Mouse (Mus musculus) 416B (cell line): Measurements from ENCODE around the gene Trub2.
A peak's percentile ranks its signal among the peaks of the same experiment; 100 is the strongest.
"Not testable (repeated sequence)": the region's sequence is repeated elsewhere in the genome, so short reads cannot be mapped to it uniquely, and the experiment has no call there.

Experiments used
- DNase-seq: peaks from one replicate; pipeline ENCODE4 v3.0.0; 2011; ENCODE audit warnings: low read depth

Trub2 gene

DNA sequence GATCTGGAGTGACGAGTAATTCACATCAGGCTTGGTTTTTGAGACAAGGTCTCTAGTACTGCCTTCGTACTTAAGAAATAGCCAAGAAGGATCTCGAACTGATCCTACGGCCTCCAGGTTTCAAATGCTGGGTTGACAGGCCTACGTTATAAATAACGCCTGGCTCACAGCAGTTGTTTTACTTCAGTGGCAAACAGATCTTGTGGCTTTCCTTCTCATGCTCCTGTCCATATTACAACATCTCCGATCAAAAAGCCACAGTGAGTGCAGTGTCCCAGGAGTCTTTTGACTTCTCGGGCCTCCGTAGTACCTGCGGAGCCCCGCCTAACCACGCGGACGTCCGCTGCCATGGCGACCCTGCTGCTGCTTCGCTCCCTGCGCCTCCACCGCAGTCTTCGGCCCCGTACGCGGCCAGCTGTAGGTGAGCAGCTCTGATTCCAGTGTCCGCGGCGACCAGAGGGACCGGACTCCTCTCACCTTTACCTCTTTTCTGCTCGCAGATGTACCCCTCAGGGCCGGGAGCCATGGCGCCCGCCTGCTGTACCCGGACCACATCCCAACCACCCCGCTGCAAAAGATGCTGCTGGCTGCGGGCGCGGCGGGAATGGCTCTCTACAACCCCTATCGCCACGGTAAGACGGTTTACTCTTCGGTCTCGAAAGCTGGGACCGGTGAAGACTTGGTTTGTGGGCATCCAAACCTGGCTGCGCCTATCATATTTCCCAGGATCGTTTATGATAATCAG lies at the start of gene Trub2:
Gene Trub2 (minus strand): TSS at position 566 of the 745 bp plus-strand sequence.
- peak; percentile 95 for DNase-seq

DNA sequence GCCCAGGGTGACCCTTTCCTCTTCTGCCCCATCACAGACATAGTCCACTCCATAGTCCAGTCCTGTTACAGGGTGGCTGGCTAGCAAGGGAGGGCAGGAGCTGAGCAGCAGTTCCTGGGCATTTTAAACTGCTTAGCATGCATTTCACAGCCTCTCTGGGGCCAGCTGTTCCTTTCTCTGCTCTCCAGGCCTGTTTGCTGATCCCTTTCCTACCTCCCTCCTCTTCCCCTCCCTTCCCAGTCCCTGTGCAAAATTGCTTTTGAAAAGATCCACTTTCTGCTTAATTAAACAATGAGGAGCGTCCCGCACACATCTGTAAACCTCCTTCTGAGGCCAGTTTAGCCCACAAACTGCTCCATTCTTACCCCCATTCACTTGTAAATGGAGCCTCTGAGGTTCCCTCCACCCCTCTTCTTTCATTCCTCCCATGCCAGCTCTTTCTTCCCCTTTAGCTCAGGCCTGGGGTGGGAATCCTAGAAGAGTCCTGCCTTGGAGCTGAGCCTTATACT lies 47.1 kb upstream of the Trub2 start:
- DNase-seq, result no peak

DNA sequence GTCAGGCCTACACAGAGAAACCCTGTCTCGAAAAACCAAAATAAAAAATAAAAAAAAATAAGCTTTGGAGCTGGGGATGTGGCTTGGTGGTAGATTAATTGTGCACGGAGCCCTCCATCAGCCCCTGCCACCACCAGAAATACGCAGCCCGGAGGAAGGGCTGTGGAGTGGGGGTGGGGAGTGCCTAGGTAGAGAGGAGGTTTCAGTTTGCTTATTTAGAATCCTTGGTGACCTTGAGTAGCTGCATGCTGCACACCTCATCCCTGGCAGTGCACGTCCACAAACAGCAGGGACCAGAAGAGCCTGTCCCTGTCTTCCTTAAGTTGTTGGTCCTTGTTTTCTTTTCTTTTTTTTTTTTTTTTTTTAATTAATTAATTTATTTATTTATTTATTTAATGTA lies 45.5 kb upstream of the Trub2 start:
- no peak for DNase-seq

DNA sequence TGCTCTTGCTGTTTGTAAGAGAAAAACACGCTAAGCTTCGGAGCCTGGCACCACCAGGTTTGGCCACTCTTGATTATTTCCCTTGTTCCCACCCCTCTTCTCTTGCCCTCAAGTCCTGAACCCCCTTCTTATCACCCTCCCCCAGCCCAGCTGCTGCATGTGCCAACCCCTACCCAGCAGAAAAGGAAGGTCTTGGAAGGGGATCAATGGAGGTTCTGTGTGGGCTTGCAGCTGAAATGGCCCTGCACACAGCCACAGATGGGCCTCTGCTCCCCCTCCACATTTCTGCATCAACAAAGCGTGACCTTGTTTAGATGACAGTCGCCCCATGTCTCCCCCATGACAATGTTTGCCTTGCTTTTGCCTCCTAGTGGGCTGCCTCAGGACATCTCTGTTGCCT lies 42.8 kb upstream of the Trub2 start:
- DNase-seq, result no peak

DNA sequence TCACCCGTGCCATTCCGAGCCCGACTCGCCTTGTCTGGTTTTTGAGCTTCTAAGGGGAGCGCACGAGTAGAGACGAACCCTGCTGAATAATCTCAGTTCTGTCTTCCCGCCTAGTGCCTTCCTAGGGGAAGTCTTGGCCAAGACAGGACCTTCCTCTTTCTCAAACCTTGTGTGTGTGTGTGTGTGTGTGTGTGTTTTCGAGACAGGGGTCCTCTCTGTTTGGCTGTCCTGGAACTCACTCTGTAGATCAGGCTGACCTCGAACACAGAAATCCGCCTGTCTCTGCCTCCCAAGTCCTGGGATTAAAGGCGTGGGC lies 39.4 kb upstream of the Trub2 start:
- DNase-seq, result peak; percentile 52

DNA sequence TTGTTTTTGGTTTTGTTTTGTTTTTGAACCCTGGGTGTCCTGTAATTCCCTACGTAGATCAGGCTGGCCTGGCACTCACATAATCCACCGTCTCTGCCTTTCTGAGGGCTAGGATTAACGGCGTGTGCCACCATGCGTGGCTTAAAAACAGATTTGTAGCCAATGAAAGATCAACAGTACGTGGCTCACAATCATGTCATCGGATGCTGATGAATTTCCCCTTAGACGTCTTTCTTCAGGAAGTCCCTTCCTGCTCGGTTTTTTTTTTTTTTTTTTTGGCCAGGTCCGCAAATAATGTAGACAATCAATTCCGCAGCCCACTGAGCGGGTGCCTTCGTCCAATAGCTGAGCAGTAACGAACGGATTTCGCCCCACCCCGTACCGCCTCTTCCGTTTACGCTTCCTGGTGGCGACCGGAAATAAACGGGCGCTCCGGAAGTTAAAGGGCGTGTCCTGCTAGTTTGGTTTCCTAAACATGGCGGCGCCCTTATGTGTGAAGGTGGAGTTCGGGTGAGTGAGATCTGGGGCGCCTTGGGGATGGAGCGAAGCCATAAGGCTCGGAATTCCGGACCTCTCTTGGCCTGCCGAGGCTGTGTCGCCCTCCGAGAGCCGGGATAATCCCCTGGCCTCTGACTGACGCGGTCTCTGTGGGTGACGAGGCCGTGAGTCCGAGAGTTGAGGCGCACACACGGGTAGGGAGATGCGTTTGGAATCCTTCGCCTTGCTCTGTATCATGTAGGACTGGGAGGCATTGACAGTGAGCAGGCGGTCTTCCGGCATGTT lies 38.8 kb upstream of the Trub2 start:
- DNase-seq, result peak; percentile 99

DNA sequence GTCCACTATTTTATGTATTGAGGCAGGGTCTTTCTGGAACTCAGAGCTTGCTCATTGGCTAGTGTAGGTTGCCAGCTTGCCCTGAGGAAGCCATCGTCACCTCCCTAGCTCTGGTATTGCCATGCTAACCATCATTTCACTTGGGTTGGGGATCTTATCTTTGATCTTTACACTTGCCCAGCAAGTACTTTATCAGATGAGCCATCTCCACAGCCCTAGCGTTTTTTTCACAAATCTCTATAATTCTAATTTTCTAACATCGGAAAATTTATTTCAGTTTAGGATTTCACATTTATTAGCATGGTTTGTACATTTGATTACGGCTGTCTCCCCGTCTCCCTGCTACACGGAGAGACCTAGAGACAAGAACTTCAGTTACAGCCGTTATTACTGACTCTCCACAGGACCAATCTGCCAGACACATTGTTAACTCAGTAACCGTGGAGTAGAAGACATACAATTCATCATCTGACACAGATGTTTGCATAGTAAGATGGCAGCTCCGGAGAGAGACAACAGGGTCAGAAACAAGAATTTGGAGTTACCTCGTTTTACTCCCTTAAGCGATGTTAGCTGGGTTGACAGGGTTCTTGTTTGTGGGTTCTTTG lies 38.1 kb upstream of the Trub2 start:
- DNase-seq, result no peak

DNA sequence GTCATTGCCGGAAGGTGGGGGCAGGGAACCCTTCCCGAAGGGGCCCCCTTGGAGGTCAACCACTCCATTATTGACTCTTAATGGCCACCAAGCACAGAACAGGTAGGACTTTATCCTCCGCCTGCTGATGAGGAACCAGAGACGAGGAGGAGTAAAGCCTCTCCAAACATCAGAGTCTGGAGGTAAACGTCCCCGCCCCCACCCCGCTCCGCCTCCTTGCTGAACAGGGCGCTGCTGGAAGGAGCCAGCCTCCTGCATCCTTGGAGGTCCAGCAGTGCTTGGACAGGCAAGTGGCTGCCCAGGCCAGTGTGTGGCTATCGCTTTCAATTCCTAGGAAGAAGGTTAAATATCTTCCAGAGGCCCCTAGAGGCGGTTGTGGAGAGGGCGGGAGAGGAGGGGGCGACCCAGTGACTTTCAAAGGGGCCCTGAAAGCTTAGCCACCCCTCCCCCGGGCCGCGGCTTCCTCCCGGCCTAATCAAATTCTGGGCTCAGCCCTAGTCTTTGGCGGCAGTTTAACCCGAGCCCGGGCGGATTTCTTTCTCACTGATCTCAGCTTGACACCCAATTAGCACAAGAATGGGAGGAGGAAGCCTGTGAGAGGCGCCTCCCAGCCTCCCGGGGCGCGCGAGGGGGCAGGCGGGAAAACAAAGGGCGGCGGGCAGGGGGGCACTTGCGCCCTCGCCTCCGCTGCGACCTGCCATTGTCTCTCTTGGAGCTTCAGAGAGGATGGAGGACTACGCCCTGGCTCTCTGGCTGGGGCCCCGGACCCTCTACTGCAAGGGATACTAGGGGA lies 31.9 kb upstream of the Trub2 start, which contains the start of gene Urm1:
Gene Urm1 (plus strand): TSS at position 51 of the 793 bp plus-strand sequence.
- DNase-seq, result no peak

DNA sequence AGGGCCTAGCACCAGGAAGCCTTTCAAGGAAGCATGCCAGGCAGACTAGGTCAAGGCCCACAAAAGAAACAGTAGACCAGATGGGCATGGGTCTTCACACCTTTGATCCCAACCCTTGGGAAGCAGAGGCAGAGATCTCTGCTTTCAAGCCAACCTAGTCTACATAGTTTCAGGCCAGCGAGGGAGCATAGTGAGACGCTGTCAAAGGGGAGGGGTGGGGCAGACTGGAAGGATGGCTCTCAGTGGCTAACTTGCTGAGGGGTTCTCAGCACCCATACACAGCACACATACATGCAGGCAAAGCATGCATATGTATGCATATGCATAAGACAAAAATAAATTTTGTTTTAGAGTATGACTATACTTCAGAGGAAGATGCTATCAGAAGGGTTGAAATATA lies 31.1 kb upstream of the Trub2 start:
- DNase-seq, result no peak

DNA sequence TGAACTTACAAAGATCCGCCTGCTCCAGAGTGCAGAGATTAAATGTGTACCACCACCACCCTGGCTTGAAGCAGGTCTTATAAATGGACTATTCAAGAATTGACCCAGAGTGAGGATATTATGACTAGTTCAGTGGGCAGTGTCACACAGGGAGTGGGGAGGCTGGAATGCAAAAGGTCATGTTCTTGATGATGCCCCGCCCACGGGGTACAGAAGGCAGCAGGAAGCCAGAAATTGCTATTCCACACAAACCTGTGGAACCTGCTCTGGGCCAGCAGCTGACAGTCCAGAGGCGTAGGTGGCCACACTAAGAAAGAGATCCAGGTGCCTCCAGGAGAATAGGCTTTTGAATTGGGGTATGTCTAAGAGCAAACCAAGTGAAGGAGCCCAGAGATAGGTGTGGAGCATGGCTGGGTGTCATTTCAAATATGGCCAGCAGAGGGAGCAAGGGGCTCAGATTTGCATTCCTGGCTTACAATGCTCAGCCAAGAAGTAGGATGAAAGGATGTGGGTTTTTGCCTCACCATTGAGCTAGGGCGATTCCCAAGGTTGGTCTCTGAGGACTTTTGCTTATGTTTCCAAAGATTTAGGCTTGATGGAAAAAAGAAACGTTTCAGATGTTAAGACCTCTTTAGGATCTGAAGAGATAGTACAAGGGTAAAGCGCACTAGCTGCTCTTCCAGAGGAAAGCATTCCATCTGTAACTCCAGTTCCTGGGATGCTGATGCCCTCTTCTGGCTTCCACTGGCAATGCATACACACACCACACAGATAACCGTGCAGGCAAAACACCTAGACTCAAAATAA lies 29.3 kb upstream of the Trub2 start:
- peak; percentile 83 for DNase-seq

DNA sequence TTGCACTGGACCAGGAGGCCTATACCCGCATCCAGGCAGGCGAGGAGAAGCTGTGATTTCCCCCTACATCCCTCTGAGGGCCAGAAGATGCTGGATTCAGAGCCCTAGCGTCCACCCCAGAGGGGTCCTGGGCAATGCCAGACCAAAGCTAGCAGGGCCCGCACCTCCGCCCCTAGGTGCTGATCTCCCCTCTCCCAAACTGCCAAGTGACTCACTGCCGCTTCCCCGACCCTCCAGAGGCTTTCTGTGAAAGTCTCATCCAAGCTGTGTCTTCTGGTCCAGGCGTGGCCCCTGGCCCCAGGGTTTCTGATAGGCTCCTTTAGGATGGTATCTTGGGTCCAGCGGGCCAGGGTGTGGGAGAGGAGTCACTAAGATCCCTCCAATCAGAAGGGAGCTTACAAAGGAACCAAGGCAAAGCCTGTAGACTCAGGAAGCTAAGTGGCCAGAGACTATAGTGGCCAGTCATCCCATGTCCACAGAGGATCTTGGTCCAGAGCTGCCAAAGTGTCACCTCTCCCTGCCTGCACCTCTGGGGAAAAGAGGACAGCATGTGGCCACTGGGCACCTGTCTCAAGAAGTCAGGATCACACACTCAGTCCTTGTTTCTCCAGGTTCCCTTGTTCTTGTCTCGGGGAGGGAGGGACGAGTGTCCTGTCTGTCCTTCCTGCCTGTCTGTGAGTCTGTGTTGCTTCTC lies 27.5 kb upstream of the Trub2 start:
- DNase-seq, result no peak

DNA sequence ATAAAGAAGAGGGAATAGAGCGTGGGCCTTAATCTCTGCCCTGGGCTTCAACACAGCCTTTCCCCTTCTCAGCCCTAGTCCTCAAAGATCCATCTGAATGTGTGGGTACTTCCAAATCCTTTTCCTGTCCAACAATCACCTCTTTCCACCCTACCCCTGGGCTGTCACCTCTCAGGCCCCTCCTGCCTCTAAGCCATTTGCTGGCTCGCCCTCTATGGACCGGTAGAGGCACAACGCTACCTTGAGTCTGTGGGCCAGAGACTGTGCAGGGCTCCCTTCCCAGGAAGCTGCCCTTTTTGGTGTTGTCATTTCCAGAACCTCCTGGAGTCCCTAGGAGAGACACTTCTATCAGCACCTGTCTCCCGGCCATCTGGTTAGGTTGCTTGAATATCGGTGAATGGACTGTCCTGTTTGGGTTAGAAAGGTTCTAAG lies 15.1 kb upstream of the Trub2 start:
- DNase-seq, result peak; percentile 59

DNA sequence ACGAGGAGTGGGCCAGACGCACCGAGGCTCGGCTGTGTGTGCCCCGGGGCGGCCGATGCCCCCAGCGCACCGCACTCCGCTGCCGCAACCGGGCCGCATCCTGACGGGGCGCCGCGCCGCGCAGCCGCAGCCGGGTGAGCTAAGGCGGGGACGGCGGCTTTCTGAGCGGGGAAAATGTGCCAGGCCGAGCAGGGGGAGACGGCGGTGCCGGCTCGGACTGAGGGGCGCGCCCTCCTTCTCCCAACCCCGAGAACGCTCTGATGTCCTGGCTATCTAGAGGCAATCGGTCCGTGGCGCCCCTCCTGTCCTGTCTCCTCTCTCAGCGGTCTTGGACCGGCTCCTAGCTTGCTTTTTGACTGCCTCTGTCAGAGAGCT lies 14.5 kb upstream of the Trub2 start:
- DNase-seq, result no peak

DNA sequence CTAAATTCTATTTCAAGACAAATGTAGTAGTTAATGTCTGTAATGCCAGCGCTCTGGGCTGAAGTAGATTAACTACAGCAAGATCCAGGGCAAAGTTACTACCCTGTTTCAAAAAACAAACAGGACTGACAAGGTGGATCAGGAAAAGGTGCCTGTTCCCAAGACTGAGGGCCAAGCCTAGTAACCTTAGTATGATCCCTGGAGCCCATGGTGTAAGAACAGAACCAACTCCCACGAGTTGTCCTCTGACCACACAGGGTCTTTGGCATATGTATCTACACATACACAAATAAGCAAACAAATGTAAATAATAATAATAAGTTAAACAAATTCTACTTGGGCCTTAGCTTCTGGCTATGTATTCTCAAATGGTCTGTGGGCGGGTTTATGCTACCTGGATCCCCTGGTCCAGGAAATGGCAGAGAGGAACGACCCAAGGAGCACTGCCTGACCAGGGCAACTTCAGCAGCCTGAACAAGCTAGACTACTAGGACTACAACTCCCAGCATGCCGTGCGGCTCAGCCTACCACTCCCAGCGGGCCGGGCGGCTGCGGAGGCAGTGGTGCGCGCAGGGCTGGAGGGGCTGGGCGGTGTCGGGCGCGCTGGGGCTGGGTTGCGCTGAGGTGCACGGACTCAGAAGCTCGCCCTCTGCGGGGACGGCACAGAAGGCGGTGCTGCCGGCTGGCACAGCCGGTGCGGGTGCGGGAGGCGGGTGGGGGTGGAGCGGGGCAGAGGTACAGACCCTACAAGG lies 13.9 kb upstream of the Trub2 start, which contains the start of gene Slc27a4:
Gene Slc27a4 (plus strand): TSS at position 560 of the 752 bp plus-strand sequence.
- DNase-seq, result peak; percentile 89

DNA sequence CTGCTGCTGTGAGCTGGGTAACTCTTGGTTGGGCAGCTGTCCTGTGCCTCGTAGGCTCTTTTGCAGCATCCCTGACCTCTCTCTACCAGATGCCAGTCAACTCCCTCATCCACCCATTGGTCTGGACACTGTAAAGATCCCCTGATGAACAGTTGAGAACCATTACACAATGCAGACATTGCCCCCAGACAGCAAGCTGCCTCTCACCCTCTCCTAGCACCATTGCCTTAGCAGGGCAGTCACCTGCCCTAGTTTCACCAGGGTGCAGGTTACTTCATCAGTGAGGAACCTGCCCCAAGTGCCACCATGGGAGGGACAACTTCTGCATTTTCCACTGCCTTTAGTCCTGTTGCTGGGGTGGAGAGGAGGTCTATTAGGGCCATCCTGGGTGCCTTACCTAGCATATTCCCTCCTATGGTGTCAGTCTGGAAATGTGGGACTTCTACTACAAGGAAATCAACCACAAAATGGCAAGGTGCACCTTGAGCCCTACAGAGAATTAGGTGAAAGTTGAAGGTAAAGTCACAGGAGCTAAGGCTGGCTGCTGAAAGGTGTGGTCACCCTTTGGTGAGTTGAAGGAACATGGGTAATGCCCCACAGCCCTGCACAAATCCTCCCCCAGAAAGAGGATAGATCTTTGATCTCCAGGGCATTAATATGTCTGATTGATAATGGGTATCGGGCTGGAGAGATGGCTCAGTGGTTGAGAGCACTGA lies 4.6 kb upstream of the Trub2 start:
- no peak for DNase-seq

DNA sequence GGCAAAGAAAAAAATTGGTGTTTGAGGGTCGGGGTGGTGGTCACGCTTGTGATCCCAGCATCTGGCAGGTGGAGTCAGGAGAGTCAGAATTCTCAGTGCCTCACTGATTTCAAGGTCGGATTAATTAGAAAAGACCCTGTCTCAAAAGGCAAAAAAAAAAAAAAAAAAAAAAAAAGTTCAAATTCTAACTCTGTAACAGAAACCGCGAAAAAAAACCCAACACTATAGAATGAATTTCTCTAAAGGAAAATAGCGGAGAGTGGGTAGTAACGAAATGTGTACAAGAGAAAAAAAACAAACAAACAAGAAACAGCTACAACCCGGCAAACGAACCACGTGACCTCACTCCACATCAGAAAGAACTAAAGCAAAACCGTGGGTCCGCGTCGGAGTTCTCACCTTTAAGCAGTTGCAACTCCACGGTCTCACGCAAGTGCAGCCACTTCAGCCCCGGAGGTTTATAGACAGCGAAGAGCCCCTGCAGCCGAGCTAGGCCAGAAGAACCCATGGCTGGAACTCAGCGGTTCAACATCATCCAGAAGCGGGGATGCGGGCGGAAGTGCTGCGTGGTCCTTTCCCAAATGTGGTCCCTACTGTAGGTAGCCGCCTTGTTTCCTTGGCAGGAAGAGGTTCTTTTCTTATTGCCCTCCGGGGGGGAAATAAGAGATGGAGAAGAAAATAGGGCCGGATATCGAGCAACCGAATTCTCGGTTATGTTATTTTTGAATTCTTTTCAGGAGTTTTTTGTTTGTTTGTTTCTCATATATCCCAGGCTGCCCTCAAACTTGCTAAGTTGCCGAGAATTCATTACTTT lies 991 bp downstream of the Trub2 start, which contains the start of gene Coq4:
Gene Coq4 (plus strand): TSS at position 390 of the 814 bp plus-strand sequence.
- peak; percentile 99 for DNase-seq

DNA sequence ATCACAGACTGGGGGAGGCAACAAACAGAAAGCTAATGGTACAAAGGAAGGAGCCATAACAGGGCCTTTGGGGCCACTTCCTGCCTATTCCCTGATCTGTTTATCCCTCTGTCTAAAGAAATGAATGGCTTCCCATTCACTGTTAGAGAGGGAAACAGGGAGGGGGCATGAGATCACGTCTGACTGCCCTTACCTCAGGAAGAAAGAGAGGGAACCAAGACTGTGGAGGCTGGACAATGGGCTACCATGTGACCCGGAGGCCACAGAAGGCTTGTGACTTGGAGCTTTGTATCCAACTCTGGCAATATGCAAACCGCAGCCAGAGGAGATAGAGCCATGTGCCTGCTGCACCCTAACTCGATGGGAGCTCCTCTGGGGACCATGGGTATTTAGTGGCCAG lies 4.0 kb downstream of the Trub2 start:
- DNase-seq, result no peak

DNA sequence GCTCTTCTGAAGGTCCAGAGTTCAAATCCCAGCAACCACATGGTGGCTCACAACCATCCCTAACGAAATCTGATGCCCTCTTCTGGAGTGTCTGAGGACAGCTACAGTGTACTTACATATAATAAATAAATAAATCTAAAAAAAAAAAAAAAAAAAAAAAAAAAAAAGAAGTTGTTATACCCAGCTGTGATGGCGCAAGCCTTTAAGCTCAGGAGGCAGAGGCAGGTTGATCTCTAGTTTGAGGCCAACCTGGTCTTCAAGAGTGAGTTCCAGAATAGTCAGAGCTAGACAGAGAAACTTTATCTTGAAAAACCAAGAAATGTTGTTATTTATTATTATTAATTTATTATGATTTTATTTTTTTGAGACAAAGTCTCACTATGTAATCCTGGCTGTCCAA lies 7.0 kb downstream of the Trub2 start:
- not testable (repeated sequence) for DNase-seq
